Mouse (Mus musculus) erythroblast, adult 5-6 weeks (primary cell): ENCODE results near the gene Hipk2. TPM values are rescaled to one million over a fixed set of nuclear protein-coding genes. Genes with fewer than 3 reads are reported as not detected.

Experiments
- ATAC-seq: replicated peaks from 2 replicates; pipeline ENCODE4 v1.8.0; 2016; ENCODE audit warnings: moderate number of reproducible peaks, mild to moderate bottlenecking, moderate TSS enrichment, inconsistent platforms; ENCODE audit not compliant: poor library complexity, low FRiP score, severe bottlenecking
- total RNA-seq, 2 experiments: library from RNA; stranded (forward) in 1 of 2; stranded (reverse) in 1 of 2; fragments of 150-400 nt in 1 of 2; fragments of 200-764, 138-1000 nt in 1 of 2; gene quantifications; 2 replicates each; pipeline versions ENCODE4 v1.2.3 to v1.2.4; 2015 to 2017; ENCODE audit warnings: low replicate concordance in 2 of 2

Hipk2 gene
- total RNA-seq, 2 experiments from 2014 or later: 72.9 to 127 TPM

DNA sequence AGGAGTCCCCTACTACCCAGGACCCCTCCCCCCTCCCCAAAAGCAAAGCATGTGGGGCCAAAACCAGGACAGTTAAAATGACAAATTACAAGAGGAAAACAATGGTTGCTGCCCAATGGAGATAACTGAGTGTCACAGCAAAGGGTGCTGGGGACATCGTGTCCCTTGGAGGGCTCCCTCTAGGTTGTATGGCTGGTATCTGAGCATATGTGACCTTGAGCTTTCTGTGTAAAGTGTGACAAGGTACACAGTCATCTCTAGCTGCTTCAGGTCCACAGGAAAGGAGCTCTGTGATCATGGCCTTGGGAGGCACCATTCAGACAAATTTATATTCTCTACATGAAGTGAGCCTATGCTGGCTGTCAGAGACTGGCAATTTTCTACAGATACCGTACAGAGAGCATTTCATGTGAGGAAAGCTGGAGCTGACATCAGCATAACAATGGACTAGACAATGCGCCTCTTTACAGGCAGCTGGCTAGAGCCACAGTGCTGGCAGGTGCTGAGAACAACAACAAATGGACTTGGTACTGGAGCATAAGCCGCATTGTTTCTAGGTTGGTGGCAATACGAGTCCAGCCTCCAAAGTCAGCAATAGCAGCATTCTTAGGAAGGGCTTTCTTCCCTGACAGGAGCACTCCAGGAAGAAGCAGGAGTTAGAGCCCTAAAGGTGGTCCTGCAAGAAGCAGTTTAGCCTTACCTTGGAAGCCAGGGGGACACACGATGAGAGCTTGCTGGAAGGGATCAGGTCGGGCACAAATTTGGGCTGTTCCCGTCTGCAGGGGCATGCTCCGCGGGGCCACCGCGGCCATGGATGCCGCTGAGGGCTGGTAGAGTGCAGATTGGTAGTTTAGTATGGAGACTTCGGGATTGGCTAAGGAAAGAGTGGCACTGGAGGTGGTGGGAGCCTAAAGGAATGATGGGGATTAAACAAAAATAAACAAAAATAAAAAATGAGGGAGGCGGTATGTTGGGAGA, 145.5 kb downstream of the Hipk2 start:
- ATAC-seq: no peak

DNA sequence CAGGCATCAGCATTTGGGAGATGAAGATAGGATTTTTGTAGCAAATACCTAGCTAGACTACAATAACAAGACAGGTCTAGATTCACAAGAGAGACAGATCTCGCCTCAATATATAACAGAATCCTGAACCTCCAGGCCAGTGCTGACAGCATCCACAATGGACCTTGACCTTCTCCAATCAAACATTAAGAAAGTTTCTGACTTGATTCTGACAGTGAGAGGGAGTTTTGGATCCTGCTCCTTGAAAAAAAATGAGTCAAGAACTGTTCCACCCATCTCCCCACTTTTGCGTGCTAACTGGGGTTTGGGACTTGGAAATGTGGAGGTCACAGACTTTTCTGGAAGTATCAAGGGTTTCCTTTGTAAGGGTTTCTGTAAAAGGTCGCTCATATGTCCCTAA, 150.4 kb downstream of the Hipk2 start:
- ATAC-seq: no peak

DNA sequence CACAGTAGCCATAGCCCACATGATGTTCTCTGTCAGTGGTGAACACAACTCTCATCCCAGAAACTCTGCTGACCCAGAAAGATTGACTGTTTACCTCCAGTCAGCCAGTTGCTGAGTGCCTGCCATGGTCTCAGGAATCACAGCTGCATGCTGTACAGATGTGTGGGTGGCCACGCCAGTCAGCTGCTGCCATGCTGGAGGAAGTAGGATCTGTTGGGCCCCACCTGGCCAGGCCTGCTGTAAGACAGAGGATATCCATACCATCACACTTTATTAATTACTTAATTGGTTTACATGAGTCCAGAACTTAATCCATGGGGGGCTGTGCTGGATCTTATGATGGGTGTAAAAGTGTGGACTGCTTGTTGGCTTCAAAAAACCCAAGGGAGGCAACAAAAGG, 154.6 kb downstream of the Hipk2 start:
- ATAC-seq: no peak

DNA sequence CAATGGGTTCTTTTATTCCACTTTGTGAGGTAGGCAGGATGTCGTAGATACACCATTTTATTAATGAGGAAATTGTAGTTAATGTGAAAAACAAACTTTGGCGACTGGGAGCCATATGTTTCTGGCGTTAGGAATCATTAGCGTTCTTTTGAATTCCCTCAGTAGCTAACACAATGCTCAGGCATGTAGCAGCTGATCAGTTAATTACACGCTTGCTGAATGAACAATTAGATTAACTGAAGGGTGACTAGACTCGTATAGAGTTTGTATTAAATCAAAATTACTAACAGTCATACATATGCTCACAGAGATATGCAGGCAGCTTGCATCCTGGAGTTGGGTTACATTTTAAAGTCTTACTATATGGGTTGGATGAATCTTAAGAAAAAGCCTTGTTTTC, 156.7 kb downstream of the Hipk2 start:
- no peak for ATAC-seq

DNA sequence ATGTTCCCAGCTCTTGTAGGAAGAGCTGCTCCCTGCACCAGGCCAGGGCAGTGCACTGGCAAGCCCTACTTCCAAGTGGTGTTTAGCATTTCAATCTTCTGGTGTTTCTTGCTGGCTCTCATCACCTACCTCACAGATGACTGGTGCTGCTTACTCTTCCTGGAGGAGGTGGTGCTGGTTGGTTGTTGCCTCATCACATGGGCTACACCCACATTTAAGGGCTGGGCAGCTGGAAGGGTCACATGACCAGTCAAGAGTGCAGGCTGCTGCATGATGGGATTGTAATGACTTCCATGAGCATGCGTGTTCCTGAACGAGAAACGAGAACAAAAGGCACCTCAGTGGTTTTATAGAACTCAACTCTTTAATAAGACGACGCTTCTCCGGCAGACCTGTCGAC, 157.3 kb downstream of the Hipk2 start:
- ATAC-seq: 0 out of 2 replicates have a peak, but pooled peaks have one; percentile 45

DNA sequence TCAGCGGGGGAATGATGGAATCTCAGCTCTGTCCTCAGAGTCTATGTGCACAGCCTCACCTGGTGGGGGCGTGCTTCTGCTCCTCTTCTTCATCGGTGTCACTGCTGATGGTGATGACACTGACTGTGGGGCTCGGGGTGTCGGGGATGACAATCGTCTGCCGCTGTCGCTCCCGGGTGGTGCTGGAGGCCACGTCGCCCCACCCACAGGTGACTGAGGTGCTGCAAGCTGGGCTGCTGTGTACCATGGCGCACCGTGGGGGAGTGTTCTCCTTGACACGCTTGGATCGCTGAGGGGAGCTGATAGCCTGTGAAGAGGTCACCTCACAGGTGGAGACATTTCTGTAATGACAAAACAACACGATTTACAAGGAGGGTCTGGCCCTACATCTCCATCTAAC, 160.1 kb downstream of the Hipk2 start:
- no peak for ATAC-seq

DNA sequence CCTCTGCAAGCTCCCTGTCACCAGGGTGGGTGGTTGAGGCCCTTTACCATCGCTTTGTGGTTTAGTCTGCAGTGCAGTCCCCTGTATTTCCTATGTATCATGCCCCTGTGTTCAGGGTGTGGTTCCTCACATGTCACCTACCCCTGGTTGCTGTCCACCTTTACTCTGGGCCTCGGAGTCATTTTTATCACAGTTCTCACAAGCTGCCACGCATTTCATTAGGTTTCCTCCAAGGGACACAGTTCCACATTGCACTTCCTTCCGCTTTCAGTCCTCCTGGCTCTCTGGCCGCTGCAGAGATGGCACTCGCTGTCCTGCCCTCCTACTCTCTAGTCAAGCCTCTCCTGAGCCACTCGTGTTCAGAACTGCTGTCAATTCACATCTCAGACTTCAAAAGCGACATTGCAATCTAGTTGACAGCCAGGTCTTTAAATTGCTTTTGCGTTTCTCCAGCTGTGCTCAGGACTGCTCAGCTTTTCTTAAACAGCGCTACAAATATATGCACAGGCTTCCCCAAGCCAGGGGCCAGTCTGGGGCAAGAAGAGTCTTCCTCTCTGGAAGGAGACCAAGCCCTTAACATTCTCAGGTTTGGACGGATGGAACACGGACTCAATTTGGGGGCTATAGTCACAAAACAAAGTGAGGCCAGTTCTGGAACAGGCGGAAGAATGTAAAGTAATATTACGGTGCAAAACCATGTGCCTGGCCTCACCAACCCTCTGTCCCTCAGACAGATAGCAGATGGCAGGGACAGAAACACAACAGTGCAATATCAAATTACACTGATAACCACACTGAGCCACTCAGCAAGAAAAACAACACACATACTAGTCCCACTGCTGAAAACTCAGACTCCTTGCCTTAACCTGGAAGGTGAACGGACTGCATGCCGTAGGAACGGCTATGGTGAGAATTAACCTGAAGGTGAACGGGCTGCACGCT, 161.7 kb downstream of the Hipk2 start:
- no peak for ATAC-seq

DNA sequence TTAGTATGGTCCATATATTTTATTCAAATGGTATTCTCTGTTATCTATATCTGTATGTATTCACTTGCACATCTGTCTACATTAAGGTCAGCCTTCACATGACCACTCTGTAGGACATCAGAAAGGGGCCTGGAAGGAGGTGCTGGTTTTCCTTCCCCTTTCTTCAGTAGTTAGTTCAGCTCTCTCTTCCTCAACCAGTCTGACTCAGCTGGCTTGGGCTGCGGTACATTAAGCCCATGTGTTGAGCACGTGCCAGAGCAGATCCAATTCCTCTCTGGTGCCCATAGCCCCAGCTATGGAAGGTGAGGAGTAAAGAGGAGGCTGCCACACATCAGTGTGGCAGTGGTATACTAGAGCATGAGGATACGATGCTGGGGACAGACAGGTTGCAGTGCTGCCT, 165.5 kb downstream of the Hipk2 start:
- ATAC-seq: 0 out of 2 replicates have a peak, but pooled peaks have one; percentile 43

DNA sequence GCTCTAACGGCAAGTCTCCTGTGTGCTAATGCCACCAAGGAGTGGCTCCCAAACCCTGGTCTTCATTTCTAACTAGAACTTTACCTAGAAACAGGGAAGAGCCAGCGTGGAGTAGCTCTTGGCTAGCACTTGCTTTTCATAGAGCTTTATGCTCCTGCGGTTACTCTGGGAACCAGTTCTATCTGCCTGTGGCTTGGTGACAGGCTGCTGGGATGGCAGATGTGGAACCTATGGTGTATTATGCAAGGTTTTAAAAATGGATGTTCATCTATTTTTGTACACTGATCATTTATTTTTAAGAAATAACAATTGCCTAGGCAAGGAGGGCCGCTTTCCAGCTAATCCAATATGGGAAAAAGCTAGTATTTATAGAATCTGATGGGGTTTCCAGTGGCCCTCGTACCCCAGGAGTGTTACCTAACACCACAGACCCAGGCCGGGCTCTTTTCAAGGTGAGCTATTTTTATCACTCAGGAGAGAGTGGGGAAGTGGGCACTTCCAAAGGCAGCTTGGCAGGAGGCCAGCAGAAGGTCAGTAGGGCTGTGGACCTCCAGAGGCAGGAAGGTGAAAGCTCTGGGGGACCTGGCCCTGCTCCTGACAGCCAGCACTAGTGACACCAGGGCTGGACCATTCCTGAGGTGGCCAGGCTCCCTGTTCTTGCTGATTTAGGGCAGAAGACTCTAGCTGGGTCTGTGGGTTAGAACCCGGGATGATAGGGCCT, 171.5 kb downstream of the Hipk2 start:
- no peak for ATAC-seq

DNA sequence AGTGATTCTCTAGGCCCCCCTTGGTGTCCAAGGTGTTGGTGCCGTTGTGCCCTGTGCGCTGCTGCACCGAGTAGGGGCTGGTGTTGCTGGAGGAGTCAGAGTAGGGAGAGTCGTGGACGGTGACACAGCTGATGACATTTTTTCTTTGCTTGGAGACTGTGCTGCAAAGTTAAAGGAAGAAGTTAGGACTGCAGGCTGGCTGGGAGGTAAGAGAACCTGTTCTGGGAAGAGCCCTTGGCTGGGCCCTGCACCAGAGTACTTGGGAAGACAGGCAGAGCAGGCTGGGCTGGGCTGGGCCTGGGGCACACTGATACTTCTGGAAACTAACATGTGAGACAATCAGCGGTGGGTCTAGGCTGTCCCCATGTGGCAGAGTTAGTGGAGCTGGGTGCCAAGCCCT, 172.4 kb downstream of the Hipk2 start:
- ATAC-seq: no peak

DNA sequence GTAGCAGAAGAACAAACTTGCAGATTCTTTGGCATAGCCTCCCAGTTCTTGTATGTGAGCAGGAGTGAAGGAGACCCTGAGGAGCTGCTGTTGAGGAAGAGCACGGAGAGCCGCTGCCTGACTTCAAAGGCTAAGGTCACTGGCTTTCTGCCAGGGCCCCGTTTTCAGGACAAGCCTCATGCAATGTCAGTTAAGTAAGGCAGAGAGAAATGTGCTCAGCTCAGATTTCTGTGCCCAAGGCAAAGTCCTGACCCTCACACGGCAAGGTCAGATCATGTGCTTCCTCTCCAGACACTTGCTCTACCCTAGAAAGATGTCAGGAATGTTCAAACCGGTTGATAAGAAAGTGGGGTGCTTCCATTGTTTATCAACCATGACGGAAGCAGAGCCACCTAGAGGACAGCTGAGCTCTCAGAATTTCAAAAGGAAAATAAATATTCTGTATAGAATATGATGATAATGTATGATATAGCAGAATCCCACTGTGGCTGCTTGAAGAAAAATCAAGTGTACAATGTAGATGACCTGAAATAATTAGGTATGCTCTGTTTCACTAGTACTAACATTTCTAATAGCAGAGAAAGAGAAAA, 173.1 kb downstream of the Hipk2 start:
- ATAC-seq: no peak

DNA sequence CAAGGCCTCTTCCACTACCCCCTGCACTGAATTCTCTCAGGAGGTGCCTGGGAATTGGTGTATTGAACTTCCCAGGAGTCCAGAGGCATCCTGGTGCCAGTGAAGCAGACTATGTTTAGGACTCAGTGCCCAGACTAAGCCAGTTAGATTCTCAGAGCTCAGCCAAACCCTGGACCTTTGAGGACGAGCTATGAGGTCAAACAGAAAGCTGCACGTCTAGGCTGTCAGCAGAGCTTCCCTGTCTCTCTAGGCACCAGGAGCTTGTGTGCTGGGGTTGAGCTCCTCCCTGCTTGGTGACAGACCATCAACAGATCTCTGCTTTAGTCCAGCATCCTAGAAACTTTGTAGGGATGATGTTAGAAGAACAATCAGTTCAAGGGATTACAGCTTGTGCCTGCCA, 174.5 kb downstream of the Hipk2 start:
- ATAC-seq: no peak

DNA sequence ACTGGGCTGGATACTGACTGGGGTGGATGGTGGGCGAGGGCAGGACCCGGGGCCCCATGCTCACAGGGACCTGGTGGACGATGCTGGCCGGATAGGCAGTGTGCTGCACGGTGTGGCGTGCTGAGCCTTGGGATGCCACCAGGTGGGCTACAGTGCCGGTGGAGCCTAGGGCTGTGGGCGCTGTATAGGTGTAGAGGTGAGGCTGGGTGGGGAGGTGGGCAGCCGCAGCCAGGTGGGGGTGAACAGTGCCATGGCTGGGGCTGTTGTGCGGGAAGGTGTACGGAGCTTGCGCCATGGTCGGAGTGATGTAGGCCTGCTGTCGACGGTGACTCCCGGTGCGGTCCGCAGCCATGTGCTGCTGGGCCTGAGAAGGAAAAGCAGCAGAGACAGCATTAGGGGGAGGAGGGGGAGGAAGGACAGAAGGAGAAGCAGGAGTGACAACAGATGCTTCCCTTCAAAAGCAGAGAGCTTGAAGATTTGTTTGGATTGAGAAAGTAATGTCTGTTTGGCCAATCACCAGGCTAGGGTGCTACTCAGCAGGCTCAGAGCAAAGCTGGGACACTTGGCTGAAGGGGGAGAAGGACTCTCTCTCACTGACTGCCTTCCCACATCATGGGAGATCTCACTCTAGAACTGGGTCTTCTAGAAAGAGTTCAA, 177.6 kb downstream of the Hipk2 start:
- no peak for ATAC-seq

DNA sequence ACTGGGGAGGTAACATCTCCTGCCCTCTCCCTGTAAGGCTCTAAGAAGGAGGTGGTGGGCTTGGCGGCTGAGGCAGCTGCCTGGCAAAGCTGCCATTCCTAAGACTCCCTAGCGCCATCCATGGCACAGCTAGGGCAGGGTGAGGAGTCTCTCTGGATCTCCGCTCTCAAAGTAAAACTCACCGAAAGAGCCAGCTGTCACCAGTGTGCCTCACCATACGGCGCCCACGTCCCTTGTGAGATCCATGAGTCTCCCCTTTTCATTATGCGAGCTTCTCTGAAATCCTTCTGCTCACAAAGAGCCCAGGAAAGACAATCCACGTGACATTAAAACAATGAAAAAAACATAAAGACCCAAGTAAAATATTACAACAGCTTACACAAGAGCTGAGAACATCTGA, 179.4 kb downstream of the Hipk2 start:
- ATAC-seq: no peak

DNA sequence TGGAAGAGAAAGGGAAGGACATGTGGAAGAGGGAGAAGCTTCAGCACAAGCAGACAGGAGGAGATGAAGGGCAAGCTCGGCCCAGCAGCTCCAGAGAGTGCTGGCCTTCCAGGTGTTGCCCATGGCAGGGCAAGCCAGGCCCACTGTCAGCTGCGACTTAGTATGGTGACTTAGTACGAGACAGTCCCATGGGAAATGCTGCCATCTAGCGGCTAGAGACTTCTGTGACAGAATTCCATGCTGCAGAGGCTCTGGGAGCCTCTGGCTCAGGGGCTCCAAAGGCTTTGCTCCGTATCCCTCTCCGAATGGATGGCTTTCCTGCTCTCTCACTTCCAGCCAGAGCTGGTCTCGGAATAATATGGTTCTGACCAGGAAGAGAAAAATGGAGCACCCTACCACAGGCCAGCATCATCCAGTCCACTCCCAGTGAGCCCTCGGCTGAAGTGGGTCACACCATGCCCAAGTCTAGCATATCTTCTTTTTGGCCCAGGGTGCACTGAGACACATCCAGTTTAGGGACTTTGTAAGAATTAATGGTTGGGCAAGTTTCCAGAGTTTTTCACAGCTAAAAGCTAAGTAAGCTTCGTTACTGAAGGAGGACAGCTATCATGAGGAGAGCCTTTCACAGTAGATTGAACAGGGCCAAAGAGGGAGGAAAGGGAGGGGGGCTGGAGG, 180.4 kb downstream of the Hipk2 start:
- peak; percentile 79 for ATAC-seq

DNA sequence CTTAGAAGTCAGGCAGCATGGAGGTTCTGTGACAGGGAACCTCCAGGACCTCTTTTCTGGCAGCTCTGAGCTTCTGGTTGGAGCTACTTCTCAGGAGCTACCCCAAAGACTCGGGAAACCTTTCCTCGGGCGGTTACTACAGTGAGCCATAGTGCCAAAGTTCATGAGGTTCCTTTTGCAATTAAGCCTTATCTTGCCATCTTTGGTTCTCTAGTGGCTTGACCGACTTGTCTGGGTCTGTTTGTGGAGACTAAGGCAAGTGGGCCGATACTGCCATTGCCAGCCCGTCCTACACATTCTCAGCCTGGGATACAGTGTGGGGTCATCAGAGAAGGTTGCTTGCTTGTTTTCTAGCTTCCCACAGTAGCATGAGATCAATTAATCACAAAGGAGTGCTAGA, 183.4 kb downstream of the Hipk2 start:
- ATAC-seq: no peak

DNA sequence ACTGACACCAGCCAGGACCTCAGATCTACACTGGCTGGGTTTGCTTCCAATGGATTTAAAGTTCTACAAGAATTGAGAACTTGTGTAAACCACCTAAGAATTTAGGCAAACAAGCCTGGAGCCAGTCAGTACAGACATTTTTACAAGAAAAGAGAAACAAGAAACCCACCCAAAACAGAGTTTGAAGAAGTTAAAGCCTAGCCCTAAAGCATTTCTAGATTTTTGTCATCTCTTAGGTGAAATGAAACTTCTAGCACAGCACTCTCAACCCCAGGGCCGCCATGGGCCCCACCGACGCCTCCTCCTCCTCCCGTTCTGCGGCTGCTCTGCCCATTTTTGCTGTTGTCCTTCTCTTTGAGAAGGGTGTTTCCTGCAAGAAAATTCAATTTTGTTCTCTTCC, 184.9 kb downstream of the Hipk2 start:
- no peak for ATAC-seq

DNA sequence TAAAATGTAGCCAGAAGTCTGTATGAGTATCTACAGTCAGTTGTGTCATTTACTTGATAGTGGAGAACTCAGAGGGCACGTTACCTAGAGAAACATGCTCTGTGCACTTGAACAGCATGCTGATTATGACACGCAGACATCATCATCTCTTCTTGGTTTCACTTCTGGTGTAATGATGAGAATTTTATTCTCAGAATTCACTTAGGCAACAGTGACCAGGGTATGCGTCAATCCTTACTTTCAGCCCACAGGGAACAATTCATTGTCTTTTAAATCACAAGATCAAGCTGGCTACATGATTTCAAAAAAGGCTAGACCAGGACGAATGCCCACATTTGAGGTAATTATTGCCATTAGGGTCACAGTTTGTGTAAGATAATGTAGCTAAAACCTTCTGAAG, 185.3 kb downstream of the Hipk2 start:
- ATAC-seq: no peak

DNA sequence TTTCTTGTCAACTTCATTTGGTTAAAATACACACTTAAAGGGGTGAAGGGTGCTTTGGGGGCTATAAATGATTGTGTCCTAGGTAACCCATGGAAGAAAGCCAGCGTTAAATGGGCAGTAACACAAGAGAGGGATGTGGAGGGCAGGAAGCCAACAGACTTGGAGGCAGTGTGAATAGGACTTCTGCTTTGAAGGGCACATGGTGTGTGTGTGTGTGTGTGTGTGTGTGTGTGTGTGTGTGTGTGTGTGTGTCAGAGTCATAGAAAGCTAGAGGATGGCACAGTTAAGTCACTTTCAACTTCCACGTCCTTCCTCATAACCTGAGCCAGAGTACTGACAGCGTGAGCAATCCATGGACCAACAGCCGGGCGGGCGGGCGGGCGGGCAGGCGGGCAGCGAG, 187.1 kb downstream of the Hipk2 start:
- ATAC-seq: no peak
